Mouse (Mus musculus): ENCODE measurements around the gene Mfsd14a. TPM values are rescaled to one million over a fixed set of nuclear protein-coding genes. Genes with fewer than 3 reads are reported as not detected.
"Not testable (repeated sequence)": the region's sequence is repeated elsewhere in the genome, so short reads cannot be mapped to it uniquely, and the experiment has no call there.

Mfsd14a gene
- total RNA-seq, 1 experiment from 2014 or later: 92.3 TPM

DNA sequence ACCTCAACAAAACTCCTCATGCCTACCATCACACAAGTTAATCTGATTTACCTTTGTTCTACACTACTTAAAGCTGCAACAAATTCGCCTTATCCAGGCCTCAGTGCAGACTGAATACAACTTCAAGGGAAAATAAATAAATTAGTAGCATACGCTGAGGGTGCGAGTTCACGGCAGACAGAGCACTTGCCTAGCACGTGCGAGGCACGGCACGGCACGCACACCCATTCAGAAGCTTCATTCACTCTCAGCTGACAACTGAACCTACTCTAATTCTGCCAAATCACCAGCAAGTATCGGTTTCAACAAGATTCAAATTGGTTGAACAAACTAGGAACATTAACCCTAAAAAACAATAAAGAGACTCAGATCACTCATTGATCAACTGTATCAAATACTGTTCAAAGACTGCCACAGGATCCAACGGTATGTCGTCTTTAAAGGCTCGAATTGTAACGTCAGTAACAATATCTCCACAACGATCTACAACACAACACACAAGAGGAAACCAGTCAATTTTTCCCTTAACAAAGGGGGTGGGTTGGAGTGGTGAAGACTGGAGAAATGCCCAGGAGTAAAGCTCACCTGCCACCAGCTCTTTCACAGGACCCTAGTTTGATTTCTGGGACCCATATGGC is 3.4 kb downstream of the Mfsd14a start:
- no peak for ATAC-seq (replicated peaks in 1 of 2; ENCODE audit: insufficient read depth in 1 of 2, low FRiP score in 2 of 2, low TSS enrichment in 1 of 2, low read depth in 1 of 2, poor library complexity in 2 of 2, severe bottlenecking in 2 of 2)

DNA sequence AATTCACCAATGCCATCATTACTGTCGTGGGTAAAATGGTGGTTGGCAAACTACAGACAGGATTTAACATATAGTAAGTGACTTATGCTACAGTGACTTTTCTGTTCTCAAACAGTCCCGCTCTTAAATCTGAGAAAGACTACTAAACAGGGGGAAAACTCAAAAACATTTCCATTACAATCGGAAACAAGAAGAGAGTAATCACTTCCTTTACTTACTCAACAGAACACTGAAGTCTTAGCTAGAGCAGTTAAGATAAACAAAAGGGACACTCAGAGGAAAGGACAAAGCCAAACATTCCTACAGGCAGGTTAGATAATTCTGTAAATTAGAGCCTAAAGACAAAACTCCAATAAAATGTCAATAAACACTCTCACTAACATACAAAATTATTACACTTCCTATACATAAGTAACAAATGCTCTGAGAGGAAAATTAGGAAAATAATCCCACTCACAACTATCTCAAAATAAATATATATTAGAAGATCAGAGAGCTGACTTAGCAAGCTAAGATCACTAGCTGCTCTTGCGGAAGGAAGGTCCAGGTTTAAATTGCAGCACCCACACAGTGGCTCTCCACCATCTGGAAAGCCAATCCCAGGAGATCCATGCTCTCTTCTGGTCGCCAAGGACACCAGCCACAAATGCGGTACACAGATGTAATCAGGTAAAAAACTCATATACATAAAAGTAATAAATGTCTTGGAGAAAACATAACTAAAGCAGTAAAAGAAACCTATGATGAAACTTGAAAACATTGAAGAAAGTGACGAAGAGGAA is 6.1 kb downstream of the Mfsd14a start:
- ATAC-seq (replicated peaks in 1 of 2; ENCODE audit: insufficient read depth in 1 of 2, low FRiP score in 2 of 2, low TSS enrichment in 1 of 2, low read depth in 1 of 2, poor library complexity in 2 of 2, severe bottlenecking in 2 of 2): no peak

DNA sequence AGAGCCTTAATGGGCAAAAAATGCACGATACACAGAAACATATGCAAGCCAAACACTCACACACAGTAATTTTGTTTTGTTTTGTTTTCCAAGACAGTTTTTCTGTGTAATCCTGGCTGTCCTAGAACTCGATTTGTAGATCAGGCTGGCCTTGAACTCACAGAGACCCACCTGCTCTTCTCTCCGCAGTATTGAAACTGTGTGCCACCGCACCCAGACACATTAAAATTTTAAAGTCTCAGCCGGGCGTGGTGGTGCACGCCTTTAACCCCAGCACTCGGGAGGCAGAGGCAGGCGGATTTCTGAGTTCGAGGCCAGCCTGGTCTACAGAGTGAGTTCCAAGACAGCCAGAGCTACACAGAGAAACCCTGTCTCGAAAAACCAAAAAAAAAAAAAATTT is 8.4 kb downstream of the Mfsd14a start:
- not testable (repeated sequence) for ATAC-seq (replicated peaks in 1 of 2; ENCODE audit: insufficient read depth in 1 of 2, low FRiP score in 2 of 2, low TSS enrichment in 1 of 2, low read depth in 1 of 2, poor library complexity in 2 of 2, severe bottlenecking in 2 of 2)

DNA sequence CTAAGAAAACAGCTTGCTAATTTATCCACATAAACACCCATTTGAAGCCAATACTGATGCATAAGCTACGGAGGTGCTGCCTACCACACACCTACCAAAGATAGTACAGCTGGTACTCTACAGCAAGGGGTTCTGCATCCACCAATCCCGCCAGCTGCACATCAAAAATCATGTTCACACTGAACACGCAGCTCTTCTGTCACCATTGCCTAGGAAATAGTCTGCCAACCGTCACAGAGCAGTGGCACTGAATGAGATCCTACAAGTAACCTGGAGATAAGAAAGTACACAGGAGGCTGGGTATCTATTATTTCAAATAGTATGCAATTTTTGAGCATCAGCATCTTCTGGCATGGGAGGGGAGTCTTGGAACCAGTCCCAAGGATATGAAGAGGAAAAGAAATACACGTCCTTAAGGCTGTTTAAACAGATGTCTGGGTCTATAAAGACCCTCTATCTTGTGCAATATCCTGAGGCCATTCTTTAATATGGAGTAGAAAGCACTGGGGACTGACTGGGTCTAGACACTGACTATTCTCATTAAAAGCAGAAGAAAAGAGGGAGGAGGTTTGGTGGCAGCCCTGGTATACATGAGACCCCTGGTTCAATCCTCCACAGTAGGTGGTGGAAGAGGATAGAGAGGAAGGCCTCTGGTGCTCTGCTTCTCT is 9.1 kb downstream of the Mfsd14a start:
- ATAC-seq (replicated peaks in 1 of 2; ENCODE audit: insufficient read depth in 1 of 2, low FRiP score in 2 of 2, low TSS enrichment in 1 of 2, low read depth in 1 of 2, poor library complexity in 2 of 2, severe bottlenecking in 2 of 2): no peak

DNA sequence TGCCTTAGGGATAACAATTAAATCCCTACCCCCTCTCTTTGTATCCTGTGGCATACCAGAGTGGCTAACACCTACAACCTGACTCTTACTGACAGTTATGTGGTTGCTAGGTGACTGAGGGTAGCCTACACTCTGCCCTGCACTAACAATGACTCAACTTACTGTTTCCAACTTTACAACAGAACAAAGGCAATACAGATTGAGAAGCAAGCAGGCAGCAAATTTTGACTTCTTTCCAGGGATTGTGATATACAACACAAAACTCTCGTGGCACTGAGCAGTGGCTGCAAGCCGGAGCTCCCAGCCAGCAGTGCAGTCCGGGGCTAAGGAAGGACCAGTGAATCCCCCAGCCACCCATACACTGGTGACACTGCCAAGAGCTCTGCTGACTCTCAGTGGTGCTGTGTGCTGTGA is 10.4 kb downstream of the Mfsd14a start:
- no peak for ATAC-seq (replicated peaks in 1 of 2; ENCODE audit: insufficient read depth in 1 of 2, low FRiP score in 2 of 2, low TSS enrichment in 1 of 2, low read depth in 1 of 2, poor library complexity in 2 of 2, severe bottlenecking in 2 of 2)

DNA sequence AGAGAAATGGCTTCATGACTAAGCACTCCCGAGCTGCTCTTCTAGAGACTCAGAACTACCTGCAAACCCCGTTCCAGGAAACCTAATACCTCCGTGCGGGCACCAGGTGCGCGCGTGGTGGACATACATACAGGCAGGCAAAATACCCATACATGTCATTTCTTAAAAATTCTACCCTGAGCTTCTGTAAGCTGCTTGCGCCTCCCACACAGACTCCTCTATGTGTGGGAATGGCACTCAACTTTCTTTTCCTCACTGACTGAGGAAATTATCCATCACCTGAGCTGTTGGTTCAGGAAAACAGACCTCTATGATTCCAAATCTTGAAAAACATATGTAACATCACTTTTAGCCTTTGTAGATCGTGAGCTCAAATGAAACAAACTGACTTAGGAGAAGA is 11.8 kb downstream of the Mfsd14a start:
- no peak for ATAC-seq (replicated peaks in 1 of 2; ENCODE audit: insufficient read depth in 1 of 2, low FRiP score in 2 of 2, low TSS enrichment in 1 of 2, low read depth in 1 of 2, poor library complexity in 2 of 2, severe bottlenecking in 2 of 2)

DNA sequence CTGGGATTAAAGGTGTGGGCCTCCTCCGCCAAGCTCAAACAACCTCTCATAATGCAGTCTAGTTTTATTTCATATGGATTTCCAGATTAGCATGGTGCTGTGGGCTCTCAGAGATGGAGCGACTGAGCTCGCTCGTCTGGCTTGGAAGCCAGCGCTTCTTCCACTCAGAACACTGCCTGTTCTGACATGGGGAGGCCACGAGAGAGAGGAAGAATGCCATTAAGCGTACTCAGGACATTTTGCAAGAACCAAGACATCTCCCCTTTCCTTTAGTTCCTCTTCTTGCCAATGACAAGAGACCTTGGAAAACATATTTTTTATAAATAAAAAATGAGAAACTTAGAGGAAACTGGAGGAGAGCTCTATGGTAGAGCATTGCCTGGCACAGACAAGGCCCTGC is 13.7 kb downstream of the Mfsd14a start:
- peak in 1 of 2 experiments; percentile 24; a peak in 1 of 4 replicates for ATAC-seq (replicated peaks in 1 of 2; ENCODE audit: insufficient read depth in 1 of 2, low FRiP score in 2 of 2, low TSS enrichment in 1 of 2, low read depth in 1 of 2, poor library complexity in 2 of 2, severe bottlenecking in 2 of 2)

DNA sequence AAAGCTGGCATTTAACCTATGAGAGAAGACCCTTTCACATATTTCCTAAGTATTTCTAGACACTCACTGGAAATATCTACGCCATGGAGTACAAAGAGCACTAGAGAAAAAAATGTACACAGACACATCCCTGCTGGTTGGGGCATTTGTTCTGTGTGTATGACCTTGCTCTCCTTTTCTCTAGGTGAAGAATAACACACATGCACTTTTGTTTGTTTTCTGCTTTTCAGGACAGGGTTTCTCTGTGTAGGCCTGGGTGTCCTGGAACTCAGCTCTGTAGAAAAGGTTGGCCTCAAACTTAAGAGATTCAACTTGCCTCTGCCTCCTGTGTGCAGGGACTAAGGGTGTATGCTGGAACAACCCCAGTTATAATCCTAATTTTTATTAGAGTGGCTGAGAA is 16.1 kb downstream of the Mfsd14a start:
- ATAC-seq (replicated peaks in 1 of 2; ENCODE audit: insufficient read depth in 1 of 2, low FRiP score in 2 of 2, low TSS enrichment in 1 of 2, low read depth in 1 of 2, poor library complexity in 2 of 2, severe bottlenecking in 2 of 2): no peak

DNA sequence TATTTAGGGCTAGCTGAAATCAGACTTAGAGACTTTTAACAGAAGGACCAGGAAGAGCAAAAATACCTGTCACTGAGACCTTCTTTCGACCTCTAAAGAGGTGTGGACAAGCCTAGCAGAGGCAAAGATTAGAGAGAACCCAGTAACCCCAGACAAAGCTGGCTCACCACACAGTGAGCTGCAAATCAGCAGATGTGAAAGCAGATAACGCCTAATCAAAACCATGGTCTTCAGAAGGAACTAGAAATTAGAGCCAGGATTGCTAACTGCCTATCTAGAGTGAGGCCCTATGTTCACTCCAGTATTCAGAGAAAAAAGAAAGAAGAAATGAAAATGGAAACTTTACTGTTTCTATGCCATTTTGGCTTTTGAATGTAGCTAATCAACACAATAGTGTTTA is 20.1 kb downstream of the Mfsd14a start:
- ATAC-seq (replicated peaks in 1 of 2; ENCODE audit: insufficient read depth in 1 of 2, low FRiP score in 2 of 2, low TSS enrichment in 1 of 2, low read depth in 1 of 2, poor library complexity in 2 of 2, severe bottlenecking in 2 of 2): no peak

DNA sequence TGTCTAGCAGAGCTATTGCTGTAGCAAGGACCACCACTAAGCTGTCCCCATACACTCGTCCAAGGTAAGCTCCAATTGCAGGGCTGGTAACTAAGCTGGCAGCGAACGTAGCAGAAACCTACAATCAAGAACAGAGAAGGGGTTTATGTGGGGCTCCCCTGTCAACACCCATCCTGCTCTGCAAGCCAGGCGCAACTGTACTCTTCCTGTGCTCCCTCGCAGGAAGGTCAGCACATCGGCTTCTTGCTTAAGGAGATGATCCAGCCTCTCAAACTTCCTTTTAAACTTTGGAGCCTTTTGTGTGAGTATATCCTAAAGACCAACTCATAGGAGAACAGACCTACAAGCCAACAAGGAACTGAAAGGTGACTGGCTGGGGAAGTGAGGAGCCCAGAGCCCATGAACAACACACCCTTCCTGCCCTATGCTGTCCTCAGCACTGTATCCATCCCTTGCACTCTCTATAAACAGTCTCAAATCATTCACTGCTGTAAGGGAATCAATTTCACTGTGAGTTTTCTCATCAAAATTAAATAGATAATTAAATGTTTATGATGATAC is 20.6 kb downstream of the Mfsd14a start:
- no peak for ATAC-seq (replicated peaks in 1 of 2; ENCODE audit: insufficient read depth in 1 of 2, low FRiP score in 2 of 2, low TSS enrichment in 1 of 2, low read depth in 1 of 2, poor library complexity in 2 of 2, severe bottlenecking in 2 of 2)

DNA sequence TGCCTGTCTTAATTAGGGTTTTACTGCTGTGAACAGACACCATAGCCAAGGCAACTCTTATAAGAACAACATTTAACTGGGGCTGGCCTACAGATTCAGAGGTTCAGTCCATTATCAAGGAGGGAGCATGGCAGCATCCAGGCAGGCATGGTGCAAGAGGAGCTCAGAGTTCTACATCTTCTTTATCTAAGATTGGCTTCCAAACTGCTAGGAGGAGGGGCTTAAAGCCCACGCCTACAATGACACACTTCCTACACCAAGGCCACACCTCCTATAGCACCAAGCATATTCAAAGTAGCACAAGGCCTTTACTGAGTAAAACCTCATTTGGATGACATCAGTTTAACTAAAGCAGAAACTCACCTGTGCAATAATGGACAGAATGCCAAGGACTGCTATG is 22.5 kb downstream of the Mfsd14a start:
- no peak for ATAC-seq (replicated peaks in 1 of 2; ENCODE audit: insufficient read depth in 1 of 2, low FRiP score in 2 of 2, low TSS enrichment in 1 of 2, low read depth in 1 of 2, poor library complexity in 2 of 2, severe bottlenecking in 2 of 2)

DNA sequence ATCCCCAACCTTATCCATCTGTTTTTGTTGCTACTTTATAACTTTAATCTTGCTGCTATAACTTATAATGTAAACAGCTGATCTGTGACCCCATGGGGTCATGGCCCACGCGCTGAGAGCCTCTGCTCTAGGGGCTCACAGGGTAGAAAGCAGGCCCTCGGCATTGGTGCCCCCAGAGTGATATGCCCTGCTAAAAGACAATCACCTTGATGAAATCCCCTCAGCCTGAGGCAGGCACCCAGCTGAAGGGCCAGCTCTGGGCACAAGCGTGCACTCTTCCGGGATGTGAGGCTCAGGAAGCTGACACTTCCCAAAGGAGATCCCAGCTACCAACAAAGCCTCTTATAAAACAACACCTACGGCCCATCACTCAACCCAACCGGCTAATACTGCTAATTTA is 23.9 kb downstream of the Mfsd14a start:
- ATAC-seq (replicated peaks in 1 of 2; ENCODE audit: insufficient read depth in 1 of 2, low FRiP score in 2 of 2, low TSS enrichment in 1 of 2, low read depth in 1 of 2, poor library complexity in 2 of 2, severe bottlenecking in 2 of 2): no peak

DNA sequence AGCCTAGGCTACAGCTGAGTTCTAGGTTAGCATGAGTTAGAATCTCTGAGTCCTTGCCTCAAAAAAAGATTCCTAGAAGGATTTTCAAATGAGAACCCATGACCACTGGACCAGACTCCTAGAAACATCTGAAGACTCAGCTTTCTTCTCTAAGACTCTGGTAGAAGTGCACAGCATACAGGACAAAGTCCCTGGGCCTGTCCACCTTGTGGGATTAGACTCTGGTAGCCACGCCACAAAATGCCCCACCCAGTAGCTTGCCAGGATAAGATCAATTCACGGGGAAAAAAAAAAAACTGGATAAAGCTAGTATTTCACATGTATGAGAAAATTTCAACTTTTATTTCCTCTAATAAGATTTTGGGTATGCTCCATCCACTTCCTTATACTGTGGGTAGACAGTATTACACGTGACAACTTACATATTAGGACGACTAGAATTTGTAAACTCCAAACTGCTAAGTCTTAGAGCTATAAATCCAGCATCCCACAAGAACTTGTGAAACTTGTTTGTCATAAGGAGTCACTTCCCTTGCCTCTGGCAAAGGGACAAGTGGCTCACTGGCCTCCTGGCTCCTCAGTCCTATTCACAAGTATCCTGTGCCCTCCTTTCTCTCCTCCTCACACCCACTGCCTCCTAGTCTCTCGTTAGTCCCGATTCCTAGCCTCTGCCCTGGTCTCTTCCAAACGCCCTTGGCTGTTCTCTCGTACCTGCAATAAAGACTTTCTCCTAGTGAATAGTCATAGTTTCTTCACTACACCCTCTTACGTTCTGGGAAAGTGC is 24.6 kb downstream of the Mfsd14a start:
- no peak for ATAC-seq (replicated peaks in 1 of 2; ENCODE audit: insufficient read depth in 1 of 2, low FRiP score in 2 of 2, low TSS enrichment in 1 of 2, low read depth in 1 of 2, poor library complexity in 2 of 2, severe bottlenecking in 2 of 2)

DNA sequence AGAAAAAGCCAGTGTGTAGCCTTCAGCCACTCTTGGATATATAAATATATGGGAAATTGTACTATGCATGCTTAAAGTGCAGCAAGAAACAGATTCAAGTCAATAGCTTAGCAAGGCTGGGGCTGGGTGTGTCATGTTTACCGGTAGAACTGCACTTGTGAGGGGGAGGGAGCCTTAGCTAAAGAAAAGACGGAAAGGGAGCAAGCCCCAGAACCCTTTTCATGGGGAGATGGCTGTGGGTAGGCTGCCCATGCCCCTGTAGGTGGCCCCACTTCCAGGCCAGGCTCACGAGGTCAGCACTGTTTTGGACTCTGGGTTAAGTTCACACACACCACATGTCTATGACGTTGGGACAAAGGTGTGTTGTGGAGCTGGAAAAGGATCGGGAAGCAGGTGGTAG is 26.7 kb downstream of the Mfsd14a start:
- ATAC-seq (replicated peaks in 1 of 2; ENCODE audit: insufficient read depth in 1 of 2, low FRiP score in 2 of 2, low TSS enrichment in 1 of 2, low read depth in 1 of 2, poor library complexity in 2 of 2, severe bottlenecking in 2 of 2): no peak

DNA sequence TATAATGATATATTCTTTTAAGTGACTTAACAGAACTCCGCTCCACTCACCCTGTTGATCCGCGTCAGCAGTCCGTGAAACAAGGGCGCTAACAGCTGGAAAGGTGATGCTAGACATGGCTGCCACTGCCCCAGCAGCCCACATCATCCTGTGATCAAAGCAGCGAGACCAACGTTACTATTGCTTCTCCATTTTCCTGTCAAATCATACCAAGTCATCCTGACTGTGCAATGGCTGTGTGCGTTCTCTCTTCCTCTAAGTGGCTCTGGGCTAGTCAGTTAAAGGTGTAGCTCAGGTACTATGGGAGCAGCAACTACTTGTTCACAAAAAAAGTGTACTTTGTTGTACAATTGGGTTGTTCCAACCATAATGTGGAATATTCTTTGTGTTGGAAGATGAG is 27.6 kb downstream of the Mfsd14a start:
- ATAC-seq (replicated peaks in 1 of 2; ENCODE audit: insufficient read depth in 1 of 2, low FRiP score in 2 of 2, low TSS enrichment in 1 of 2, low read depth in 1 of 2, poor library complexity in 2 of 2, severe bottlenecking in 2 of 2): peak; percentile 34 to 58; a peak in 3 of 4 replicates

DNA sequence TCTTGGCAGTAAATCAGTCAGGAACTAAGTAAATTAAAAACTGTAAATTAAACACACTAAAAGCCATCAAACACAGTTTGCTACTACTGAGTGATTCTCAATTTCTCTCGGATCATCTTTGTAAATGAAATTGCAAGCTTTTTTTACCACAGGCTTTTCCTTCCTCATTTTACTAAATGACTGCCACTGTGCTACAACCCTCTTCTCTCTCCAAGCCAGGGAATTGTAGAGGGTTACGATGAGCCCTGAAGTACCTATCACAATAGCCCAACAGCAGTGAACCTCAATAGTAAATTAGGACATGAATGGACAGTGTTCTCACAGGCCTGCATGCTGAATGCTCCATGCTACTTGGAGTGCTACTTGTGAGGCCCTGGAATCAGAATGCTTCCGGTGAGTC is 28.4 kb downstream of the Mfsd14a start:
- peak; percentile 65 for ATAC-seq (replicated peaks in 1 of 2; ENCODE audit: insufficient read depth in 1 of 2, low FRiP score in 2 of 2, low TSS enrichment in 1 of 2, low read depth in 1 of 2, poor library complexity in 2 of 2, severe bottlenecking in 2 of 2)

DNA sequence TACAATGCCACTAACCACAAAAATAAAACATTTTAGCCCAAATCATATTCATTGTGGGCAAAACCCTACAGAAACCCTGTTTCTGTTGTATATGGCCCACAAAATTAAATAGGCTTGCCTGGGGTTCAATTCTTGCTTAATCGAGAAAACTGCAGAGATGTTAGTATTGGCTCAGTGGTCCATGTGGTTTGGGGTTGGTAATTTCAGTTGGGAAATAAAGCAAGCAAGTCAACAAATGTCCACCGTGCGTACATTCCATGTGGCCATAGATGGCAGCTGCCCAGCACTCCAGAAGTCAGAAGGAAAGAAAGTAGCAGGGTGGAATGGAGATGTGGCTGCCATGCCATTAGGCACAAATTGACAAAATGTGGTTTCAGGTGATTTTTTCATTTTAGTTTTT is 29.5 kb downstream of the Mfsd14a start:
- ATAC-seq (replicated peaks in 1 of 2; ENCODE audit: insufficient read depth in 1 of 2, low FRiP score in 2 of 2, low TSS enrichment in 1 of 2, low read depth in 1 of 2, poor library complexity in 2 of 2, severe bottlenecking in 2 of 2): no peak

Measured in hematopoietic stem cell, adult 5-6 weeks (primary cell).